Mouse (Mus musculus): ENCODE measurements at regions not wholly inside any gene's neighbourhood (a gene's known extent, or its start where the extent isn't known, plus 50 kb on each side); places are given as distances from the start of the nearest gene placed in this dataset.

DNA sequence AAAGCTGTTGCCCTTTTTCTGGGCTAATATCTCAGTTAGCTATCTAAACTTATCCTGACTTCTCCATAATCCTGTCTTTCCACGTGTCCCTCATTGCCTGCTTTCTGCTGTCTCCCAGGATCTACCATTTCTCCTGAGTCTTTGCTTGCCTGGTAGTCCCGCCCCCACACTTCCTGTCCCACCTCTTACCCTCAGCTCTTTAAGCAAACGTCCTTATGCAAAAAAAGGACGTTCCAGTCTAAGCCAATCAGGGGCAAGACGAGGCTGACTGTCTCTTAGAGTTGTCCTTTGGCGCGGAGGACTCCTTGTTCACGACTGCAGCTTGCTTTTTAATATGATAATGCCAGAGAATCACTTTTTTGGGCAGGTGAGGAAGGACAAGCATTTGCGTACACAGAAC is 79.6 kb upstream of the Hnrnpk start:
- TF ChIP-seq POLR2A (IDR thresholded peaks at IDR 0.05; ENCODE audit: insufficient read length, low read depth) (no peak), USF1 (IDR thresholded peaks at IDR 0.05; ENCODE audit: low read depth) (no peak), MYOD1 (IDR thresholded peaks at IDR 0.05; ENCODE audit: control insufficient read depth in 1 of 3, insufficient read length in 2 of 3, low read depth in 2 of 3) (no peak)
